Mouse (Mus musculus): ENCODE results near the gene Tmem53. TPM values are rescaled to one million over a fixed set of nuclear protein-coding genes. Genes with fewer than 3 reads are reported as not detected.

Gene Tmem53
- polyA plus RNA-seq, 1 experiment: not detected

GRCm38 (mm10) chr4:117277021-117277420 is 25.3 kb downstream of the Tmem53 start:
- 87% methylated on average over 13 of the region's 13 CpGs for WGBS

GRCm38 (mm10) chr4:117277687-117278086 is 25.9 kb downstream of the Tmem53 start:
- no peak overlapping the region for H3K4me3 ChIP-seq (ENCODE audit: insufficient read depth, low read depth, low read length)
- 91% methylated on average over 7 of the region's 7 CpGs for WGBS
- TF ChIP-seq POLR2A (IDR thresholded peaks at IDR 0.05; ENCODE audit: insufficient read depth, low read depth, low read length): no peak
- no peak for TF ChIP-seq CTCF (IDR thresholded peaks at IDR 0.05; ENCODE audit: insufficient read depth, low read depth, low read length)
- H3K4me1 ChIP-seq (ENCODE audit: control insufficient read depth, insufficient read depth, low read length): peaks cover 4% of the 10 kb centered on the region; the same call in 1 of the 2 replicates
- no peak overlapping the region for H3K27ac ChIP-seq (ENCODE audit: insufficient read depth, low read depth, low read length)

More at GRCm38 (mm10) chr4:117277021-117277420, 25.3 kb downstream of the Tmem53 start:
- Histone ChIP-seq H3K4me1 (ENCODE audit: control insufficient read depth, insufficient read depth, low read length) (peaks cover 8% of the 10 kb centered on the region; the same call in 1 of the 2 replicates), H3K27ac (ENCODE audit: insufficient read depth, low read depth, low read length) (no peak overlapping the region), H3K4me3 (ENCODE audit: insufficient read depth, low read depth, low read length) (no peak overlapping the region)
- TF ChIP-seq POLR2A (IDR thresholded peaks at IDR 0.05; ENCODE audit: insufficient read depth, low read depth, low read length): no peak
- TF ChIP-seq CTCF (IDR thresholded peaks at IDR 0.05; ENCODE audit: insufficient read depth, low read depth, low read length): no peak

GRCm38 (mm10) chr4:117278381-117279252 is 26.9 kb downstream of the Tmem53 start:
- Histone ChIP-seq H3K27ac (ENCODE audit: insufficient read depth, low read depth, low read length) (no peak overlapping the region), H3K4me1 (ENCODE audit: control insufficient read depth, insufficient read depth, low read length) (peaks cover 6% of the 10 kb centered on the region; the same call in 1 of the 2 replicates), H3K4me3 (ENCODE audit: insufficient read depth, low read depth, low read length) (no peak overlapping the region)
- TF ChIP-seq POLR2A (IDR thresholded peaks at IDR 0.05; ENCODE audit: insufficient read depth, low read depth, low read length): no peak
- TF ChIP-seq CTCF (IDR thresholded peaks at IDR 0.05; ENCODE audit: insufficient read depth, low read depth, low read length): no peak
- WGBS: 72% methylated on average over 10 of the region's 10 CpGs

- no peak overlapping the region for H3K4me3 ChIP-seq (ENCODE audit: insufficient read depth, low read depth, low read length)
- peaks cover 8% of the 10 kb centered on the region; the same call in 1 of the 2 replicates for H3K4me1 ChIP-seq (ENCODE audit: control insufficient read depth, insufficient read depth, low read length)
- H3K27ac ChIP-seq (ENCODE audit: insufficient read depth, low read depth, low read length): no peak overlapping the region
- 94% methylated on average over 2 of the region's 2 CpGs for WGBS
- TF ChIP-seq POLR2A (IDR thresholded peaks at IDR 0.05; ENCODE audit: insufficient read depth, low read depth, low read length) (no peak), CTCF (IDR thresholded peaks at IDR 0.05; ENCODE audit: insufficient read depth, low read depth, low read length) (no peak)
Measured at GRCm38 (mm10) chr4:117279253-117279642, 27.5 kb downstream of the Tmem53 start.

- TF ChIP-seq CTCF (IDR thresholded peaks at IDR 0.05; ENCODE audit: insufficient read depth, low read depth, low read length) (no peak), POLR2A (IDR thresholded peaks at IDR 0.05; ENCODE audit: insufficient read depth, low read depth, low read length) (no peak)
- H3K4me1 ChIP-seq (ENCODE audit: control insufficient read depth, insufficient read depth, low read length): peaks cover 9% of the 10 kb centered on the region; the same call in 1 of the 2 replicates
- no peak overlapping the region for H3K4me3 ChIP-seq (ENCODE audit: insufficient read depth, low read depth, low read length)
- no peak overlapping the region for H3K27ac ChIP-seq (ENCODE audit: insufficient read depth, low read depth, low read length)
- WGBS: 76% methylated on average over 8 of the region's 8 CpGs
Measured at GRCm38 (mm10) chr4:117280397-117280930, 28.7 kb downstream of the Tmem53 start.

GRCm38 (mm10) chr4:117281090-117281845 is 29.5 kb downstream of the Tmem53 start:
- Histone ChIP-seq H3K4me1 (ENCODE audit: control insufficient read depth, insufficient read depth, low read length) (peaks cover 9% of the 10 kb centered on the region; the same call in 1 of the 2 replicates), H3K4me3 (ENCODE audit: insufficient read depth, low read depth, low read length) (no peak overlapping the region), H3K27ac (ENCODE audit: insufficient read depth, low read depth, low read length) (no peak overlapping the region)
- 83% methylated on average over 19 of the region's 19 CpGs for WGBS
- no peak for TF ChIP-seq POLR2A (IDR thresholded peaks at IDR 0.05; ENCODE audit: insufficient read depth, low read depth, low read length)
- no peak for TF ChIP-seq CTCF (IDR thresholded peaks at IDR 0.05; ENCODE audit: insufficient read depth, low read depth, low read length)

- TF ChIP-seq POLR2A (IDR thresholded peaks at IDR 0.05; ENCODE audit: insufficient read depth, low read depth, low read length): no peak
- no peak for TF ChIP-seq CTCF (IDR thresholded peaks at IDR 0.05; ENCODE audit: insufficient read depth, low read depth, low read length)
- no peak overlapping the region for H3K4me3 ChIP-seq (ENCODE audit: insufficient read depth, low read depth, low read length)
- no peak overlapping the region for H3K27ac ChIP-seq (ENCODE audit: insufficient read depth, low read depth, low read length)
- 56% methylated on average over 22 of the region's 22 CpGs for WGBS
- peaks cover 9% of the 10 kb centered on the region; the same call in 1 of the 2 replicates for H3K4me1 ChIP-seq (ENCODE audit: control insufficient read depth, insufficient read depth, low read length)
Measured at GRCm38 (mm10) chr4:117283271-117284191, 31.8 kb downstream of the Tmem53 start.

- H3K4me3 ChIP-seq (ENCODE audit: insufficient read depth, low read depth, low read length): no peak overlapping the region
- no peak overlapping the region for H3K27ac ChIP-seq (ENCODE audit: insufficient read depth, low read depth, low read length)
- TF ChIP-seq POLR2A (IDR thresholded peaks at IDR 0.05; ENCODE audit: insufficient read depth, low read depth, low read length) (no peak), CTCF (IDR thresholded peaks at IDR 0.05; ENCODE audit: insufficient read depth, low read depth, low read length) (no peak)
- WGBS: 74% methylated on average over 4 of the region's 4 CpGs
- H3K4me1 ChIP-seq (ENCODE audit: control insufficient read depth, insufficient read depth, low read length): peaks cover 9% of the 10 kb centered on the region; the same call in 1 of the 2 replicates
Measured at GRCm38 (mm10) chr4:117284363-117284762, 32.6 kb downstream of the Tmem53 start.

Measured in olfactory bulb, adult 2 months (tissue).